Mouse (Mus musculus): ENCODE measurements around the gene 1700025G04Rik.

The 1700025G04Rik gene

DNA sequence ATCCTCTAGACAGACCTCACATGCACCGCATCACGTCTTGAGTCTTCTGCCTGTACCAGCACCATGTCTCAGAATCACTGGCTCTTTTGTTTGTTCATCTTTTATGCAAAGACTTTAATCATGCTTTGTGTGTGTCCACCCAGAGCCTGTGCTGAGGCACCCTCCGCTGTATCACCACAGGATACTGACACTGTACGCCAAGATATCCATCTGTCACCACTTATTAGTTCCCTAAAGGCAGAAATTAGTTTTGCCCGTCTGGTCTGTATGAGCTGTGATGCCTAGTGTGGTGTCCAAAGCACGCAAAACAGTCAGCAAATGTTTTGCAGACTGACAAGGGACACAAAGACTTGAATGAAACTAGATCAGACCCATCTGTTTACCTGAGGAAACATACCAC is 95.7 kb downstream of the 1700025G04Rik start:
- no peak for DNase-seq (ENCODE audit: low spot score)

GRCm38 (mm10) chr1:151991505-151991904 is 98.4 kb downstream of the 1700025G04Rik start:
- DNase-seq (ENCODE audit: low spot score): no peak

DNA sequence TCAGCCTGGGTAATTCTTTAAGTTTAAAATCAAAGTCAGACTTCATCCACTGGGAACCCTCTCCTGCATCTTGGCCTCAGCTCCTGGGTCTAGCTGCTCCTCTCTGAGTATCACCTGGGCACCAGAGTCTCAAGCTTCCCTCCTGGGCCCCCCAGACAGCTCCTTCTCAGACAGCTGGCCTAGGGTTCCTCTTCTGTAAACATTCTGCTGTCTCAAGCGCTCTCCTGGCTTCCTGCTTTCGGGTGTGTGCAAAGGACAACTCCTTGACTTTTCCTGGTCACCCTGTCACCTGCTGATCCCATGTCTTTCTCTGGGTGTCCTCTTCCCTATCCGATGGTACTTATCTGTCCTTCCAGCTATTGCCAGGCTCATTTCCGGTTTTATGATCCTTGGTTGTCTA is 99.3 kb downstream of the 1700025G04Rik start:
- DNase-seq (ENCODE audit: low spot score): no peak

- DNase-seq (ENCODE audit: low spot score): no peak
These were observed 101.2 kb downstream of the 1700025G04Rik start for GRCm38 (mm10) chr1:151988713-151989112.

DNA sequence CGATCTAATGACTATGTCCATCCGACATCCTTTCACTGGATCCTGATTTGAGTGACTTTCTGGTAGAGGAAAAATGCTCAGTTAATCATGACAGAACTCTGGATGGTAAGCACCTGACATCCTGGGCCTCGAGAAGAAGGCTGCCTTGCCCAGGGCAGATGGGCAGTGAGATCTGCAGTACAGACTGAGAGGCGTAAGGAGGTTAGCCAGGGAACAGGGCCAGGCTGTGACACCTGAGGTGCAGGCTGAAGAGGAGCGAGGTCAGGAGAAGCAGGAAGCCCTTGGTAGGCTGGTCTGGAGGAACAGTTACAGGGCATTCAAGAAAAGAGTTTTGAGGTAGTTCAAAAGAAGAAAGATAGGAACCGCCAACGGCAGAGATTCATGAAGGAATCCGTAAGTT is 101.9 kb downstream of the 1700025G04Rik start:
- no peak for DNase-seq (ENCODE audit: low spot score)

DNA sequence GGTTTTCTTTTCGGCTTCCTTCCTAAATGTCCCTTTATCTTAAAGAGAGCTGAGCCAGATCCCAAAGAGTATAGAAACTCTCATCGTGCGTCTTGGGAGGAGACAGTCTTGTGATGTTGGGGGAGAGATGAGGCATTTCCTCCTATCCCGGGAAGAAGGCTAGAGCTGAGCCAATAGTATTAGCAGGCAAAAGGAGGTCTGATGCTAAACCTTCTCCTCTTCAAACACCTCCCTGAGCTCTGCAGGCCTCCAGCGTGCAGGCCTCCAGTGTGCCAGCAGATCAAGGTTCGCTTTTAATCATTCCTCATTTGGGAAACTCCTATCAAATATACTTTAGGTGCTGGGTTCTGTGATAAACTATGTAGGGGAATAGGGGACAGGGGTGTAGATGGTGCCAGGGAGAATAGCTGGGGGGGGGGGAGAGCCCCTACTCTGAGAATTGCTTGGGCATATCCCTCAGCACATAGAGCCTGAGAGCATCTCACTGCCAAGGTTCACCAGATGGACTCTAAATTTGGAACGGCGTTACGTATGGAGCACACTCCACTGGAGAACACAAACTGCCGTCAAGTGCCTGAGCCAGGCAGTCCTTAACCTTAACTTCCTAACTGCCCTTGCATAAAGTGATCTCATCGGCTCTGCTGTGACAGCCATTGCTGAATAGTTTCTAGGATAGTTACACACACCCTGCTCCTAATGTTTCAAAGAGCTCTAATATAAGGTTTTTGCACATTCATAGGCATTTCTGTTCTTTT is 103.7 kb downstream of the 1700025G04Rik start:
- no peak for DNase-seq (ENCODE audit: low spot score)

DNA sequence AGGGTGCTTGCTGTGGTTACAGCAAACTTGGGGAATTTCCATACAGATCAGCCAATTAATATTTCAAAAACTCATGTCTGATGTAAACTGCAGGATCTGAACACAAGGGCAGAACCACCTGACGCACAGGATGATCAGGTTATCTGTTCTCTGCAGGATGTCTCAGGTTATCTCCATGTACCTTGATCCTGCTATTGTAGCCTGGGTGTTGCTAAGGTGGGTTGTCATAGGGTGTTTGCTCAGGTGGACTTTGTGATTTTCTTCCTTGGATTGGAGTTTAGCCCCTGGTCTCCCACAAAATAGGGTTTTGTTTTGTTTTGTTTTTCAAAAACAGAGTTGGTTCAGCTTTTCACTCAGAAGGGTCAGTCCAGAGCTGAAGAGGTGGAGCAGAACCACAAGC is 104.9 kb downstream of the 1700025G04Rik start:
- no peak for DNase-seq (ENCODE audit: low spot score)

GRCm38 (mm10) chr1:151983991-151984390 is 105.9 kb downstream of the 1700025G04Rik start:
- no peak for DNase-seq (ENCODE audit: low spot score)

DNA sequence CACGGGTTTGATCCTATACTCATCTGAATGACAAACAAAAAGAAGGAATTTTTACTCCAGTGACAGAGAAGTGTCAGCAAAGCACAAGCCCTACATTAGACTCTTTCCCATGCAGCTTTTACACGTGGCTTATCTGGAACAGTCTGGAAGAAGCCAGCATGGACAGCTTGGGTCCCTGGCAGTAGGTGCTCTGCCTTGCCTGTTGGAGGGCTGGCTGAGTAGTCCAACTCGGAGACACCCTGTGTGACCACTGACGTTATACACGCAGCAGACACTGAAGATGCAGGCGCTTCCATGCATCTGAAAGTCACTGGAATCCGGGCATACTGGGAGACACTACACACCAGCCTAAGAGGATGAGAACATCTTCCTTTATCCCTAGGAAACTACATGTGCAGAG is 109.4 kb downstream of the 1700025G04Rik start:
- no peak for DNase-seq (ENCODE audit: low spot score)

- DNase-seq (ENCODE audit: low spot score): no peak
These were observed 110.0 kb downstream of the 1700025G04Rik start for GRCm38 (mm10) chr1:151979803-151980456.

- DNase-seq (ENCODE audit: low spot score): no peak
These were observed 111.2 kb downstream of the 1700025G04Rik start for GRCm38 (mm10) chr1:151978751-151979150.

- DNase-seq (ENCODE audit: low spot score): no peak
These were observed 112.3 kb downstream of the 1700025G04Rik start for GRCm38 (mm10) chr1:151977596-151977995.

DNA sequence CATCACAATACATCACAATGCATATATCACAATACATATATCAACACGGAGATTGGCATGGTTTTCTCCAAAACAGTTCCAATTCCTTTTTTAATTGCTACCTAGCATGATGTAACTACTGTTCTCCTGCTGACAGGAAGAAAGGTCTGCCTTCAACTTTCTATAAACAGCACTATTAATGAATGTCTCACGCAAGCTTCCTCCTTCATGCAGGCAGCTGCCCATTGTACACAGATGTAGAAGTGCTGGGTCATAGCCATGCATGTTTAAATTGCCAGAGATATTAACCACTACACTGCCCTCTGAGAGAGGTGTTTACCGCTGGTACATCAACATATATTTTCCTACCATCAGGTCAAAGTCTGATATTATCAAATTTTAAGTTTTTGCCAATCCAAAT is 113.1 kb downstream of the 1700025G04Rik start:
- DNase-seq (ENCODE audit: low spot score): no peak

- no peak for DNase-seq (ENCODE audit: low spot score)
These were observed 114.2 kb downstream of the 1700025G04Rik start for GRCm38 (mm10) chr1:151975418-151976379.

DNA sequence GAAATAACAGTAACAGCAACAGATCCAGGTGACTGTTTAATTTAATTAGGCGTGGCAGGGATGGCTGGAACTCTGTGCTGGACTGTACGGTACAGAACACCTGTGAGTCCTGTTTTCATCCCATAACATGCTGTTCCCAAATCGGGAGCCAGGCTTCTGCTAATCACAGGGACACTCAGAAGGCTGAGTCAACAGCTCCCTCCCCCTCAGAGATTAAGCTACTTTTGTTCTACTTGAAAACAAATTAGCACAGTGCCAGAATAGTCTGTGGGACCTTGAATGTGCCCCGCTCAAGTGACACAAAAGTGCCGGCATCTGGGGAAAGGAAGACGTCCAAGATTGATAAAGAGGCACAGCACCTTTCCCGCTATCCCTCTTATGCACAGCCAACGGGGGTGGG is 115.0 kb downstream of the 1700025G04Rik start:
- no peak for DNase-seq (ENCODE audit: low spot score)

- DNase-seq (ENCODE audit: low spot score): no peak
These were observed 115.5 kb downstream of the 1700025G04Rik start for GRCm38 (mm10) chr1:151974424-151974823.

GRCm38 (mm10) chr1:151973110-151973700 is 116.7 kb downstream of the 1700025G04Rik start:
- DNase-seq (ENCODE audit: low spot score): no peak

- DNase-seq (ENCODE audit: low spot score): no peak
These were observed 118.3 kb downstream of the 1700025G04Rik start for GRCm38 (mm10) chr1:151971581-151971980.

- DNase-seq (ENCODE audit: low spot score): no peak
These were observed 121.8 kb downstream of the 1700025G04Rik start for GRCm38 (mm10) chr1:151968126-151968525.

DNA sequence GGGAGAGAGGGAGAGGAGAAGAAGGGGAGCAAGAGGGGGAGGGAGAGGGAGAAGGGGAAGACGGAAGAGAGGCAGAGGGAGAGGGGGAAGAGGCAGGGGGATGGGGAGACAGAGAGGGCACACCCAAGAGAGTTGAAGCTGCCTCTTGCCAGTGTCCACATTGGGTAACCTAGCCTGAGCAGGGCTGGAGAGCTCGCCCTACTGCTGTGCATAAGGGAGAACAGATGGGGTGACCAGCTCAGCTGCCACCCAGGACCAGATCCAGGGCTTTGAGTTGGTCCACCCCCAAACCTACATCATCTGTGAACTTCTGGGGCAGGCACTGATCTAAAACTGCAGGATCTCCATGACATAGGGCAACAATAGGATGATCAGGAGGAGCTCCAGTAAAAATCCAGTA is 125.1 kb downstream of the 1700025G04Rik start:
- no peak for DNase-seq (ENCODE audit: low spot score)

- no peak for DNase-seq (ENCODE audit: low spot score)
These were observed 126.7 kb downstream of the 1700025G04Rik start for GRCm38 (mm10) chr1:151963248-151963647.

GRCm38 (mm10) chr1:151962078-151962477 is 127.8 kb downstream of the 1700025G04Rik start:
- no peak for DNase-seq (ENCODE audit: low spot score)

Measured in spleen, adult 12 weeks (tissue).